Mouse (Mus musculus) thymus, postnatal 10 days (tissue): ENCODE measurements around the gene Krtap3-1.
A peak's percentile ranks its signal among the peaks of the same experiment; 100 is the strongest.
"Not testable (repeated sequence)": the region's sequence is repeated elsewhere in the genome, so short reads cannot be mapped to it uniquely, and the experiment has no call there.

Experiments
- DNase-seq, 2 experiments: peaks; one replicate each; pipeline ENCODE4 v3.0.0; 2021; ENCODE audit warnings: low spot score in 2 of 2

The Krtap3-1 gene

GRCm38 (mm10) chr11:99566530-99566929 lies at the start of gene Krtap3-1:
Gene Krtap3-1, minus strand, starts transcription at chr11:99566630.
- no peak for DNase-seq

- DNase-seq, result no peak
Observed at GRCm38 (mm10) chr11:99614796-99615363, 48.5 kb upstream of the Krtap3-1 start, which contains the start of gene Krtap2-4. Gene Krtap2-4, minus strand, starts transcription at chr11:99614846.

GRCm38 (mm10) chr11:99610089-99610488 lies 43.7 kb upstream of the Krtap3-1 start, which contains the start of gene Gm11937:
Gene Gm11937, minus strand, starts transcription at chr11:99610189.
- DNase-seq, result not testable (repeated sequence)

GRCm38 (mm10) chr11:99609126-99609525 lies 42.7 kb upstream of the Krtap3-1 start:
- DNase-seq, result no peak

- not testable (repeated sequence) for DNase-seq
Observed at GRCm38 (mm10) chr11:99603208-99603607, 36.8 kb upstream of the Krtap3-1 start, which contains the start of gene Gm11938. Gene Gm11938, minus strand, starts transcription at chr11:99603308.

- DNase-seq, result not testable (repeated sequence)
Observed at GRCm38 (mm10) chr11:99597742-99598141, 31.3 kb upstream of the Krtap3-1 start, which contains the start of gene Krtap9-3. Gene Krtap9-3, minus strand, starts transcription at chr11:99598105.

- no peak for DNase-seq
Observed at GRCm38 (mm10) chr11:99590981-99591380, 24.6 kb upstream of the Krtap3-1 start, which contains the start of gene Krtap1-3. Gene Krtap1-3, minus strand, starts transcription at chr11:99591339.

DNA sequence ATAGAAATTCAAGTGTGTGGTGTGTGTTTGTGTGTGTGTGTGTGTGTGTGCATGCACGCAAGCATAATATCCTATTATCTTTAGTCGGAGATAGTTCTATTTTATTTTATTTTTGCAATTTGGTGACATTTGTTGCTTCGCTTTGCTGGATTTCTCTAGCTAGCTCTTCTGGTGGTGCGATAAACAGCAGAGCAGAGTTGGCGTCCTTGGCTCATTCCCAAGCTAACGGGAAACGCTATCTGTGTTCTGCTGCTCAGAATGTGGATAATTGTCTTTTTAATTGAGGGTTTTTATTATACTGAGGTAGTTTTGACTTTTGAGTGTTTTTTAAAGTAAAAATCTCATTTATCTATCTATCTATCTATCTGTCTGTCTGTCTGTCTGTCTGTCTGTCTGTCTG lies 18.7 kb upstream of the Krtap3-1 start:
- no peak for DNase-seq

DNA sequence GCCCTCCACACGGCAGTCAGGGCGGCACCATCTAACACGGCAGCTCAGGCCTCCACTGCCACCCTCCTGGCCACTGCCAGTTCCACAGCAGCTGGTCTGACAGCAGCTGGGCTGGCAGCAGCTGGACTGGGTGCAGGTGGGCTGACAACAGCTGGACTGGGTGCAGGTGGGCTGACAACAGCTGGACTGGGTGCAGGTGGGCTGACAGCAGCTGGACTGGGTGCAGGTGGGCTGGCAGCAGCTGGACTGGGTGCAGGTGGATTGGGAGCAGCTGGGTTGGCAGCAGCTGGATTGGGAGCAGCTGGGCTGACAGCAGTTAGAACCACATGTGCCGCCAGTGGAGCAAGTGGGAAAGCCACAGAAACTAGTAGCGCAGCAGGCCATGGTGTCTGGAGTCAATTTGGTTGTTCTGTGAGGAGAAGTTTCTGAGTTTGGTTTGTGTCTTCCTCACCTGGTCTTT lies 16.8 kb upstream of the Krtap3-1 start, which contains the start of gene Krtap1-4:
Krtap1-4 (minus strand) TSS at position 410 of the 460 bp plus-strand sequence.
- DNase-seq, result no peak

- DNase-seq, result no peak
Observed at GRCm38 (mm10) chr11:99581564-99581963, 15.1 kb upstream of the Krtap3-1 start.

GRCm38 (mm10) chr11:99581051-99581450 lies 14.6 kb upstream of the Krtap3-1 start:
- no peak for DNase-seq

DNA sequence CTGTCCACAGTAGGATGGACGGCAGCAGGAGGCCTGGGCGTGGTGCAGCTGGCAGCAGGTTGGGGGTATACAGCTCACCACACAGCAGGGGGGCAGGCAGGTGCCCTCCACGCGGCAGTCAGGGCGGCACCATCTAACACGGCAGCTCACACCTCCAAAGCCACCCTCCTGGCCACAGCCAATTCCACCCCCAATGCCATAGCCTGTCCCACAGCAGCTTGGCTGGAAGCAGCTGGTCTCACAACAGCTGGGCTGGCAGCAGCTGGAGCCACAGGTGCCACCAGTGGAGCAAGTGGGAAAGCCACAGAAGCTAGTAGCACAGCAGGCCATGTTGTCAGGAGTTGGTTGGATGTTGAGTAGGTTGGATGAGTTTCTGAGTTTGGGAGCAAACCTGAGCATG lies 14.2 kb upstream of the Krtap3-1 start, which contains the start of gene Krtap1-5:
Krtap1-5 (minus strand) TSS at position 381 of the 400 bp plus-strand sequence.
- DNase-seq, result no peak

- DNase-seq, result peak; percentile 23 to 65
Observed at GRCm38 (mm10) chr11:99574106-99574505, 7.7 kb upstream of the Krtap3-1 start.

DNA sequence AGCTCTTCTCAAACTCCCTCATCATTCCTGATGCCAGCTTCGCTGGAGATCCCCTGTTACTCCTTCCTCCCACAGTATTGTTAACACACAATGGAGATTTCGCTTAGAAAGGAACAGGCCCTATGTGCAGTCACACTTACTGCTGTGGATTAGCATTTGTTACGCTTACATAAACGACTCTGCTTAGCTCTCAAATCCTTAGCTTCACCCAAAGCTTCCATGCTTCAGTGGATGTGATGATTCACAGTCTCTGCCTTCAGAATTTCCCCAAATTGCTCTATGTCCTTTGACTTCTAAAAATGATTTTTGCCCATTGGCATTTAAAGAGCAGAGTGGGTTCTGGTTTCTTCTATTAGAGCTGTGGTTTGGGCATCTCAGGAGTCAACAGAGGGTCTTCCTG lies 6.7 kb upstream of the Krtap3-1 start:
- no peak for DNase-seq

- DNase-seq, result no peak
Observed at GRCm38 (mm10) chr11:99562580-99562979, 3.9 kb downstream of the Krtap3-1 start.

DNA sequence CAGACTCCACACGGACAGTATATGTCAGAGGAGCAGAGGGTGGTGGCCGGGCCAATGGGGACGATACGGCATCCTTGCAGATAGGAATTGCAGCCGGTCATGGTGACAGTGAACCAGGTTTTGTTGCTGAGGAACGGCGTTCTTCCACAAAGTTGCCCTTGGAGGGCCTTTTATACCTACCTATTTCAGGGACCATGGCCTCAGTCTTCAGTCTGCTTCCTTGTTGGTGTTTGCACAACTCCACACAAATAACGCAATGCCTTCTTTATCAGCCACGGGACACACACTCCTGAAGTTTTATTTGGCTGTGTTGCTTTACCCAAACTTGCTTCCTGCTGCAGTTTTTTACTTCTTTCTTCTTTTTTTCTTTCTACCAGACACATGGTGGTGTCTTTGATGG lies 7.1 kb downstream of the Krtap3-1 start, which contains the start of gene Gm11939:
Gm11939 (minus strand) TSS at position 101 of the 400 bp plus-strand sequence.
- no peak for DNase-seq

DNA sequence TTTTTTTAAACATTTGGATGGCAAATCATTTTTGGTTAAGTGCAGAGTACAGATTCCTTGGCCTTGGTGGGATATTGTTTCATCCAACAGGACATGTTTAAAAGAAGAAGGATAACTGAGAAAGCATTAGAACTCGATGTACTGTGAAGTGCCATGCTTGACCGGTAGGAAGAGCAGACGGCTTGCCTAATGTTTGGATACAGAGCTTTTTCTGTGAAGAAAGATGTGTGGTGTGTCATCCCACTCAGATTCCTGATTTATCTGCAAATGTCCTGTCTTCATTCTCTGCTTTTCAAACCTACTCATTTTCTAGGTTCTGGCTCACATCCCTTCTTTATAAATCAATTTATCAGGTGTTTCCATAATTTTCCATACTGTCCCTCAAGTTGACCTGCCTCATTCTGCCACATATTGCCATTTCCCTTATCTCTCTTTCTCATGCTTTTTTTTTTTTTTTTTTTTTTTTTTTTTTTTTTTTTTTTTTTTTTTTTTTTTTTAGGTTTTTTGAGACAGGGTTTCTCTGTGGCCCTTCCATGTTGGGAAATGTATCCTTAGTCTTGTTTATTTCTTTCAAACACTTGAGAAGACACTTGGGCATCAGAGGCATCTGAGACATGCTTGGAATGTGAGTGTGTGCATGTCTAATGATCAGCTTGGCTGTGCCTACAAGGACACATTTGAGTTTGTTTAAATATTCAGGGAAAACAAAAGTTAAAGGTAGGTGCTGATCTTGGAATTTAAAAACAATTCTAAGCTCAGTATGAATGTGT lies 8.3 kb downstream of the Krtap3-1 start:
- DNase-seq, result no peak

GRCm38 (mm10) chr11:99556753-99557152 lies 9.7 kb downstream of the Krtap3-1 start, which contains the start of gene Krtap3-2:
Gene Krtap3-2, minus strand, starts transcription at chr11:99556853.
- DNase-seq, result no peak

- no peak for DNase-seq
Observed at GRCm38 (mm10) chr11:99556195-99556594, 10.2 kb downstream of the Krtap3-1 start.

GRCm38 (mm10) chr11:99550765-99551164 lies 15.7 kb downstream of the Krtap3-1 start, which contains the start of gene Krtap3-3:
Gene Krtap3-3, minus strand, starts transcription at chr11:99550865.
- no peak for DNase-seq

- no peak for DNase-seq
Observed at GRCm38 (mm10) chr11:99547892-99548291, 18.5 kb downstream of the Krtap3-1 start.

- no peak for DNase-seq
Observed at GRCm38 (mm10) chr11:99539721-99540120, 26.7 kb downstream of the Krtap3-1 start.
